Comparison of ENCODE assay signal across 8 mouse cellular contexts in genomic region chr16:11035790-11036431, GRCm38 (mm10). TPM values are rescaled to one million over a fixed set of nuclear protein-coding genes. Genes with fewer than 3 reads are reported as not detected.
DNase-seq lines count a peak whose midpoint lies in the region; ATAC-seq and TF ChIP-seq lines count a peak whose summit lies in the region.

No protein-coding gene starts in this region.

- no peaks in the 10 kb centered on the region for H3K27me3 ChIP-seq in heart, adult 2 months (ENCODE audit: control insufficient read depth, insufficient read depth, low read length)
- H3K27me3 ChIP-seq in limb, embryonic 13.5 days: no peaks in the 10 kb centered on the region
- H3K27me3 ChIP-seq in myocyte (ENCODE audit: control insufficient read depth, insufficient read depth, insufficient read length): no peaks in the 10 kb centered on the region

- H3K4me1 ChIP-seq in heart, adult 2 months (ENCODE audit: control insufficient read depth, insufficient read depth, low read length): no peaks in the 10 kb centered on the region
- H3K4me1 ChIP-seq in limb, embryonic 13.5 days: no peaks in the 10 kb centered on the region

- H3K9me3 ChIP-seq in limb, embryonic 13.5 days: no peaks in the 10 kb centered on the region

- peak; percentile 72; the same call in 1 of the 2 replicates for TF ChIP-seq EP300 in heart, adult 2 months (IDR thresholded peaks at IDR 0.05; ENCODE audit: insufficient read depth, low read depth, low read length)

- peak; percentile 77 for DNase-seq in 416B (ENCODE audit: low read depth)
- DNase-seq in adrenal gland, adult 2 months: peak; percentile 62
- peak; percentile 69 for DNase-seq in embryo, embryonic 11.5 days (ENCODE audit: low read depth, low spot score)
- DNase-seq in heart, adult 2 months: peak; percentile 74 to 82
- DNase-seq in kidney, adult 11 months: peak; percentile 44
- peak; percentile 39 to 67 for DNase-seq in spleen, postnatal 14 days (ENCODE audit: low spot score in 2 of 2)

- H3K4me2 ChIP-seq in limb, embryonic 13.5 days (replicated peaks): no peak overlapping the region
- peak overlapping the region; percentile 62 for H3K4me2 ChIP-seq in myocyte (ENCODE audit: low read depth)

- no peak overlapping the region for H3K4me3 ChIP-seq in heart, adult 2 months
- no peak overlapping the region for H3K4me3 ChIP-seq in limb, embryonic 13.5 days
- H3K4me3 ChIP-seq in myocyte: no peak overlapping the region

- peak; percentile 97; the same call in 1 of the 2 replicates for TF ChIP-seq CTCF in heart, adult 2 months (IDR thresholded peaks at IDR 0.05)

- no peak overlapping the region for H3ac ChIP-seq in myocyte (ENCODE audit: control insufficient read depth, insufficient read length)

- no peak overlapping the region for H3K9ac ChIP-seq in heart, adult 2 months (ENCODE audit: low read depth, low read length)
- H3K9ac ChIP-seq in limb, embryonic 13.5 days: no peak overlapping the region; the same call in 1 of the 2 replicates

- H3K79me2 ChIP-seq in heart, adult 2 months (replicated peaks; ENCODE audit: control insufficient read depth, insufficient read depth, low read length): no peaks in the 10 kb centered on the region
- H3K79me2 ChIP-seq in myocyte (ENCODE audit: control insufficient read depth, insufficient read depth): no peaks in the 10 kb centered on the region

- no peak for TF ChIP-seq POLR2A in heart, adult 2 months (IDR thresholded peaks at IDR 0.05; ENCODE audit: insufficient read depth, low read depth, low read length)
- TF ChIP-seq POLR2A in myocyte (IDR thresholded peaks at IDR 0.05; ENCODE audit: insufficient read length, low read depth): no peak

- H3K27ac ChIP-seq in heart, adult 2 months: no peak overlapping the region
- no peak overlapping the region for H3K27ac ChIP-seq in limb, embryonic 13.5 days

- H3K36me3 ChIP-seq in heart, adult 2 months (ENCODE audit: control insufficient read depth, insufficient read depth, low read length): no peaks in the 10 kb centered on the region
- no peaks in the 10 kb centered on the region for H3K36me3 ChIP-seq in limb, embryonic 13.5 days
- no peaks in the 10 kb centered on the region for H3K36me3 ChIP-seq in myocyte (ENCODE audit: control insufficient read depth, insufficient read depth)

- ATAC-seq in limb, embryonic 13.5 days (ENCODE audit: low FRiP score, low read depth): peak; percentile 39; the same call in 1 of the 2 replicates

- 22% methylated on average over 15 of the region's 15 CpGs for WGBS in heart, adult 2 months
- 24% methylated on average over 15 of the region's 15 CpGs for WGBS in limb, embryonic 13.5 days

- intact Hi-C loops in heart, adult 2 months (cut with DNase I): loop anchor here (1.0 to 5.0 kb wide), 6 partner anchors 31 to 382 kb away; partner anchors contain the start of genes Litaf and Zc3h7a

TF ChIP-seq in myocyte, 11 proteins besides CTCF, POLR2A, EP300 and RAD21:
- TF ChIP-seq POLR2AphosphoS2 (IDR thresholded peaks at IDR 0.05; ENCODE audit: insufficient read length, low read depth) (no peak), TCF12 (IDR thresholded peaks at IDR 0.05; ENCODE audit: insufficient read depth, poor library complexity, severe bottlenecking) (no peak), CEBPB (IDR thresholded peaks at IDR 0.05; ENCODE audit: insufficient read depth, poor library complexity, severe bottlenecking) (no peak), USF1 (IDR thresholded peaks at IDR 0.05; ENCODE audit: low read depth) (peak; percentile 69), SRF (IDR thresholded peaks at IDR 0.05; ENCODE audit: control insufficient read depth, insufficient read length, low read depth) (no peak), MAX (IDR thresholded peaks at IDR 0.05; ENCODE audit: low read depth) (no peak), REST (IDR thresholded peaks at IDR 0.05; ENCODE audit: insufficient read depth, insufficient read length) (no peak)
TF ChIP-seq in myocyte: peak in this region for 1.

RNA-seq across cellular contexts. Expression of gene Snn, which starts 24.8 kb away (rescaled TPM):
- 10 to 100 TPM in 1 of 2 experiments, 1 to 10 TPM in 1; 9.7 to 16.5 TPM for total RNA-seq in adrenal gland, adult 2 months (2021)
- polyA plus RNA-seq in adrenal gland, adult 2 months (2012; rRNA removed): 9.1 and 9.2 TPM in 2 replicates
- total RNA-seq in heart, adult 2 months (2021): 10 to 100 TPM; 22.6 to 32.3 TPM
- polyA plus RNA-seq in heart, adult 2 months (2012; rRNA removed): 23.9 and 32.2 TPM in 2 replicates
- 44.0 and 44.8 TPM in 2 replicates for polyA plus RNA-seq in limb, embryonic 13.5 days (2015; fragmentation: Nextera tagmentation; extraction: Ambion mirVana)
- 31.0 TPM for polyA plus RNA-seq in myocyte (2012; fragmentation: generic; extraction: Trizol)

RNA-seq across cellular contexts. Expression of gene Litaf, which starts 30.0 kb away (rescaled TPM):
- total RNA-seq in adrenal gland, adult 2 months (2021): 10 to 100 TPM; 50.4 to 65.2 TPM
- 221 and 284 TPM in 2 replicates for polyA plus RNA-seq in adrenal gland, adult 2 months (2012; rRNA removed)
- 10 to 100 TPM; 19.6 to 25.0 TPM for total RNA-seq in heart, adult 2 months (2021)
- polyA plus RNA-seq in heart, adult 2 months (2012; rRNA removed): 38.1 and 47.3 TPM in 2 replicates
- polyA plus RNA-seq in limb, embryonic 13.5 days (2015; fragmentation: Nextera tagmentation; extraction: Ambion mirVana): 103 and 105 TPM in 2 replicates
- polyA plus RNA-seq in myocyte (2012; fragmentation: generic; extraction: Trizol): 103 TPM
